Mouse (Mus musculus) heart, postnatal 4 days (tissue): Measurements from ENCODE around the gene Tgm3. TPM values are rescaled to one million over a fixed set of nuclear protein-coding genes. Genes with fewer than 3 reads are reported as not detected.

ENCODE experiments used
- DNase-seq: peaks from one replicate; pipeline ENCODE4 v3.0.0; 2021
- microRNA-seq, 2 experiments: library from miRNA; unstranded; fragments of <30 nt; microRNA quantifications; one replicate each; pipeline ENCODE4 v1.2.0; 2021 to 2022
- total RNA-seq, 2 experiments: library from RNA; stranded (reverse); gene quantifications; 2 replicates each; pipeline ENCODE4 v1.2.3; 2021

Gene Tgm3
- total RNA-seq, 2 experiments from 2014 or later, result 0.10 to 0.11 TPM

- no peak for DNase-seq
Observed at GRCm38 (mm10) chr2:130070396-130070795, 58.2 kb downstream of the Tgm3 start.

Small RNA genes within 50 kb of the gene (microRNA-seq; reads per million reads assigned to microRNA genes)
- 0 reads per million in 2 experiments for gene Mir6339

Other genes starting within 250 kb of the Tgm3 start
- gene Stk35, start 211.8 kb upstream of the Tgm3 start, total RNA-seq, result 10 to 100 TPM; 20.2 to 21.3 TPM
- gene Tgm6, start 100.1 kb downstream of the Tgm3 start, total RNA-seq, result not detected
- gene Snrpb, start 167.1 kb downstream of the Tgm3 start, total RNA-seq, result 100 to 1,000 TPM; 221 to 229 TPM
- not detected for gene Tmc2, start 182.8 kb downstream of the Tgm3 start, total RNA-seq